Mouse (Mus musculus) layer of hippocampus, postnatal 36 days (tissue): ENCODE results near the gene Emc10. TPM values are rescaled to one million over a fixed set of nuclear protein-coding genes. Genes with fewer than 3 reads are reported as not detected.

Experiments
- DNase-seq, 2 experiments: peaks; one replicate each; pipeline ENCODE4 v3.0.0; 2022
- microRNA-seq, 2 experiments: library from miRNA; unstranded; fragments of <30 nt; microRNA quantifications; one replicate each; pipeline ENCODE4 v1.2.0; 2021
- total RNA-seq, 2 experiments: library from RNA; stranded (reverse); gene quantifications; 2 replicates each; pipeline ENCODE4 v1.2.3; 2021

Emc10 gene
- total RNA-seq, 2 experiments from 2014 or later, result 205 to 215 TPM

DNA sequence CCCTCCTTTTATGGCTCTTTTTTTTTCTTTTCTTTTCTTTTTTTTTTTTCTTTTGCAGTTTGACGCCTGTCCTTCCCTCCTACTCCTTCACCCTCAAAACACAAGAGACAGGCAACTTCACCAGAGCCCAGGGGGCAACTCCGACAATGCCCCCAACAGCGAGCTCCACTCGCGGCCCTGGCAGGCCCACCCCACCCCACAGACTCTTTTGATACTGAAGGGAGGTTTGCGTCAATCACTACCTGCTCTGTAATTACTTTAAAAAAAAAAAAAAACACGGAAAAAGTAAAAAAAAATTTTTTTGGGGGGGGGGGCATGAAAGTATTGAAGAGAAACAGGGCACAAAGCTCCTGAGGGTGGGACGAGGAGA, 33.3 kb downstream of the Emc10 start:
- no peak for DNase-seq

DNA sequence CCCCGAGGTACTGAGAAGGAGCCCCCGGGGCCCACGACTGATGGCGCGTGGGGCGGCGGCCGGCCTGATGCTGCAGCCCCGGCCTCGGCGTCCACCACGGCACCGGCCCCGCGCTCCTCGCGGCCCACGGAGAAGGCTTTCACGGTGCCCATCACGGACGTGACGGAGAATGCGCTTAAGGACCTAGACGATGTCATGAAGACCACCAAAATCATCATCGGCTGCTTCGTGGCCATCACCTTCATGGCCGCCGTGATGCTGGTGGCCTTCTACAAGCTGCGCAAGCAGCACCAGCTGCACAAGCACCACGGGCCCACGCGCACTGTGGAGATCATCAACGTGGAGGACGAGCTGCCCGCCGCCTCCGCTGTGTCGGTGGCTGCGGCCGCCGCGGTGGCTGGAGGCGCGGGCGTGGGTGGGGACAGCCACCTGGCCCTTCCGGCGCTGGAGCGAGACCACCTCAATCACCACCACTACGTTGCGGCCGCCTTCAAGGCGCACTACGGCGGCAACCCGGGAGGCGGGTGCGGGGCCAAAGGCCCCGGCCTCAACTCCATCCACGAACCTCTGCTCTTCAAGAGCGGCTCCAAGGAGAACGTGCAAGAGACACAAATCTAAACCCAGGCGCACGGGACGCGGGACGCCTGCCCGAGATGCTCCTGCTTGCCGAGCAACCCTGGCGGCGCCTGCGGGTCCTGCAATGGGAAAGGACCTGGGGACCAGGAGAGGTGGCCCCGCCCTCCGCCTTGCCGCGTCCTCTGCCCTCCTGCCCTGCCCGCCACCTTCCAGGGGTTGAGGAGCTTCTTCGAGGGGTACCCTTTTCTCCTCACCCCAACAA, 33.9 kb downstream of the Emc10 start:
- peak in 1 of 2 experiments; percentile 35 for DNase-seq

DNA sequence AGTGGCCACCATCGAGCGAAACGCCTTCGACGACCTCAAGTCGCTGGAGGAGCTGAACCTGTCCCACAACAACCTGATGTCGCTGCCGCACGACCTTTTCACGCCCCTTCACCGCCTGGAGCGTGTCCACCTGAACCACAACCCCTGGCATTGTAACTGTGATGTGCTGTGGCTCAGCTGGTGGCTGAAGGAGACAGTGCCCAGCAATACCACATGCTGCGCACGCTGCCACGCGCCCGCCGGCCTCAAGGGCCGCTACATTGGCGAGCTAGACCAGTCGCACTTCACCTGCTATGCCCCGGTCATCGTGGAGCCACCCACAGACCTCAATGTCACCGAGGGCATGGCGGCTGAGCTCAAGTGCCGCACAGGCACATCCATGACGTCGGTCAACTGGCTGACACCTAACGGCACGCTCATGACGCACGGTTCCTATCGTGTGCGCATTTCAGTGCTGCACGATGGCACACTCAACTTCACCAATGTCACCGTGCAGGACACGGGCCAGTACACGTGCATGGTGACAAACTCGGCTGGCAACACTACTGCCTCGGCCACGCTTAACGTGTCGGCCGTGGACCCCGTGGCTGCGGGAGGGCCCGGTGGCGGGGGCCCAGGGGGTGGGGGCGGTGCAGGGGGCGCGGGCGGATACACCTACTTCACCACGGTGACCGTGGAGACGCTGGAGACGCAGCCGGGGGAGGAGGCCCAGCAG, 34.7 kb downstream of the Emc10 start:
- no peak for DNase-seq

DNA sequence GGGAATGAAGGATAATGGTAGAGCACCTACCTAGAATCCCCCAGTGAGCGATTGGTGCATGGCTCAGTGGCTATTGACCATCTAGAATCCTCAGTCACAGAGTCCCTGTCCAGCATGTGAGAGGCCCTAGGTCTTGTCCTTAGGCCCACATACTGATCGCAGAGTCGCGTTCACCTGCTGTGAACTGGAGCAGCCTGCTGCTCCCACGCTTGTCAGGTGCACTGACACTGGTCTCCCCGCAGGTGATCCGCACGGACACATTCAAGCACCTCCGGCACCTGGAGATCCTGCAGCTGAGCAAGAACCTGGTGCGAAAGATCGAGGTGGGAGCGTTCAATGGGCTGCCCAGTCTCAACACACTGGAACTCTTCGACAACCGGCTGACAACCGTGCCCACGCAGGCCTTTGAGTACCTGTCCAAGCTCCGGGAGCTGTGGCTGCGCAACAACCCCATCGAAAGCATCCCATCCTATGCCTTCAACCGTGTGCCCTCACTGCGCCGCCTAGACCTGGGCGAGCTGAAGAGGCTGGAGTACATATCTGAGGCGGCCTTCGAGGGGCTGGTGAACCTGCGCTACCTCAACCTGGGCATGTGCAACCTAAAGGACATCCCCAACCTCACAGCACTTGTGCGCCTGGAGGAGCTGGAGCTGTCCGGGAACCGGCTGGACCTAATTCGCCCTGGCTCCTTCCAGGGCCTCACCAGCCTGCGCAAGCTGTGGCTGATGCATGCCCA, 35.4 kb downstream of the Emc10 start:
- no peak for DNase-seq

DNA sequence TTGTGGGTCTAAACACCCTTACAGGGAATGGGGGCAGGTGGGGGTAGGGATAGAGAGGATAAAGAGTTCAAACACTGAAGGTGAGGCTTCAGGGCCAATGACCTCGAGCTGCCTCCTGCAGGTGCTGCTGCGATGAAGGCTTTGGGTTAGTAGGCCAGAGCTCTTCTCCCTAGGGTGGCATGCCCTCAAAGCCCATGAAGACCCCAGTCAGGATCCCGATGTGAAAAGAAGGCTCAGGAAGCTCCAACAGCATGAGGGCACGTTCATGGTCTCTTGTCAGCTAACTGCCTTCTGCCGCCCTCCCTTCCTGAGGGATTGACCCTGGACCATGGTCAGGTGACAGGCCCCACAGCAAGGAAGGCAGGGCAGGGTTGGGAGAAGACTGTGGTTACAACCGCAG, 36.3 kb downstream of the Emc10 start:
- DNase-seq, result no peak

DNA sequence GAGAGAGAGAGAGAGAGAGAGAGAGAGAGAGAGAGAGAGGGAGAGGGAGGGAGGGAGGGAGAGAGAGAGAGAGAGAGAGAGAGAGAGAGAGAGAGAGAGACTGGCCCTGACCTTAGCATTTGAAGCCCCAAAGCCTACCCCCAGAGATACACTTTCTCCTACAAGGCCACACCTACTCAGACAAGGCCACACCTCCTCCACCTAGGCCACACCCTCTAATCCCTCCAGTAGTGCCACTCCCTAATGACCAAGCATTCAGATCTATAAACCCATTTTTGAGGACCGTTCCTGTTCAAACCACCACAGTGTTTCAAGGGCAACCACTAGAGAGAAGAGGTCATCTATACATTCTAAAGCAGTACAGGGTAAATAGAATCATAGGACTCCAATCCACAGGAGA, 40.0 kb downstream of the Emc10 start:
- no peak for DNase-seq

DNA sequence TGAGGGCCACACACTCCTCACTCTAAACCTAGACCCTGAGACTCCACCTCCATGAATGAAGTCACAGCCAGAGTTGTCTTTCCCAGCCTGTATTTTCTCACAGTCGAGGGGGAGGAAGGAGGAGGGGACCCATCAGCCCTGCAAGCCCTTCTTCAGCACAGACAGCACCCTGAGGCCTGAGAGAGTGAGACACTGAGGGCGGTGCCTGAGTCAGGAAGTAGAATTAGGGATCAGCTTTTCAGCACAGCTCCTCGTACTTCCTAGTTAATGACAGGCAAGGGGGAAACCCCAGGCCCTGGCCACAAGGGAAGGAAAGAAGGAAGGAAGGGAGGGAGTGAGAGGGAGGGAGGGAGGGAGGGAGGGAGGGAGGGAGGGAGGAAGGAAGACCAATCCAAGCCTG, 43.1 kb downstream of the Emc10 start:
- peak in 1 of 2 experiments; percentile 2 for DNase-seq

DNA sequence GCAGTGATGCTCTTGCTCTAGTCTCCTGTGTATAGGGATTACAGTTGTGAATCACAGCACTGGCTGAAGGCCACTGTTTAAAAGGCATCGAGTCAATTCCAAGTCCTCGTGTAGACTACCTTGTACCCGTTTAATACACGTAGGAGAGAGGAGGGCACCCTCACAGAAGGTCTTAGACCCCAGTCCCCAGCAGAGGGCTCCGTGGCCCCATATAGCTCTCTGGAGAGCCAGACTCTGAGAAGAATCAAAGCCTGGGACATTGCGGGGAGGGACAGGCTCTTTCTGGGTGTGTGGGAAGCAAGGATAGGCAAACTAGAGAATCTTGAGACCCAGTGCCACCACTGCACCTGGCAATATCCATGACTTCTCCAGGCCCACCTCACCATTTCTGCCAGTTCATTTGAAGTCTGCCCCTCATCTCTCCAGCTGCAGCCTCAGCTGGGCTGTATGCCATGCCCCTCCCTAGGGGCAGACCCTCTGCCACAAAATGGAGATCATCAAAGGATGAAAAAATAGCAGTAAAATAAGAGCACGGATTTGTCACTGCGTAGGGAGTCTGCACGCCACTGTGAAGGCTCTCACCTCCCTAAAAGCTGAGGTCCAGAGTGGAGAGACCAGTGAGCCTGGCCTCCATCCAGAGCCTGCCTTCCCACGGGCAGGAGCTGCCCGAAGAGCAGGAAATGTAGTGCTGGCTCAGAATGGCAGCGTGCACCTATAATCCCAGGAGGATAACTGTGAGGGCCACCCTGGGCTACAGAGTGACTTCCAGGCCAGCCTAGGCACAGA, 50.1 kb downstream of the Emc10 start:
- peak in 1 of 2 experiments; percentile 17 for DNase-seq

DNA sequence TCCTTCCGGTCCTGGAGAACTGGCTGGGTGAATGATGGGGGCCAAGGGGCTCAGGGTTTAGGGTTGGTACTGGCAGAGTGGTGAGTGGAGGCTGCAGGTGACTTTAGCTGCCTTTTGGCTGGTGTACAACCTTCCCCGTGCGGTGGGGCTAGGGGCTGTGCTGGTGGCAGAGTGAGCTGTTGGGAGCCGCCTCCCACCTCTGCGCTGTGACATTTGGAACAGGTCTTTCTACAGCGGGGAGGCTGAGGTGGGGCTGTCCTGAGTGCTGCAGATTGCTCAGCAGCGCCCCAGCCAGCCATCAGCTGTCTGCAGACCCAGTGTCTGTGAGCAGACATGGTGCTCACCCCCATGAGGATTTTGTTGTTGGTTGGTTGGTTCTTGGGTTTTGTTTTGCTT, 50.8 kb downstream of the Emc10 start:
- no peak for DNase-seq

DNA sequence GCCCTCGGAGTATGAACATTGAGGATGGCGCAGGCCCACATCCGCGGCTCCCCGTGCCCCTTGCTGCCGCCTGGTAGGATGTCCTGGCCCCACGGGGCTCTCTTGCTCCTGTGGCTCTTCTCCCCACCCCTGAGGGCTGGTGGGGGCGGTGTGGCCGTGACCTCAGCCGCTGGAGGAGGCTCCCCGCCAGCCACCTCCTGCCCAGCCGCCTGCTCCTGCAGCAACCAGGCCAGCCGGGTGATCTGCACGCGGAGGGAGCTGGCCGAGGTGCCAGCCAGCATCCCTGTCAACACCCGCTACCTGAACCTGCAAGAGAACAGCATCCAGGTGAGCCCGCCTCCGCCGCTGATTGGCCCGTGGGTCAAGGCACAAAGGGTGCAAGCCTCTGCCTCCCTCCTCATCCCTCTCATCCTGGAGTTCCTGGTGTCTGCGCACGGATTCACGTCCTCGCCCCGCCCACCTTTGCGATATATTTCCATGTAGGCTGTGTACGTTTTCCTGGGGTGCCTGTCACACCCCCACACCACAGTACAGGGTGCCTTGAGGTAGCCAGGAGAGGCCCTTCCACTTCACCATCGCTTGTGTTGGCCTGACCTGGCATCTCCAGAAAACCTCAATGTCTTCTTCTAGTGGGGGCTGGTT, 51.3 kb downstream of the Emc10 start:
- no peak for DNase-seq

DNA sequence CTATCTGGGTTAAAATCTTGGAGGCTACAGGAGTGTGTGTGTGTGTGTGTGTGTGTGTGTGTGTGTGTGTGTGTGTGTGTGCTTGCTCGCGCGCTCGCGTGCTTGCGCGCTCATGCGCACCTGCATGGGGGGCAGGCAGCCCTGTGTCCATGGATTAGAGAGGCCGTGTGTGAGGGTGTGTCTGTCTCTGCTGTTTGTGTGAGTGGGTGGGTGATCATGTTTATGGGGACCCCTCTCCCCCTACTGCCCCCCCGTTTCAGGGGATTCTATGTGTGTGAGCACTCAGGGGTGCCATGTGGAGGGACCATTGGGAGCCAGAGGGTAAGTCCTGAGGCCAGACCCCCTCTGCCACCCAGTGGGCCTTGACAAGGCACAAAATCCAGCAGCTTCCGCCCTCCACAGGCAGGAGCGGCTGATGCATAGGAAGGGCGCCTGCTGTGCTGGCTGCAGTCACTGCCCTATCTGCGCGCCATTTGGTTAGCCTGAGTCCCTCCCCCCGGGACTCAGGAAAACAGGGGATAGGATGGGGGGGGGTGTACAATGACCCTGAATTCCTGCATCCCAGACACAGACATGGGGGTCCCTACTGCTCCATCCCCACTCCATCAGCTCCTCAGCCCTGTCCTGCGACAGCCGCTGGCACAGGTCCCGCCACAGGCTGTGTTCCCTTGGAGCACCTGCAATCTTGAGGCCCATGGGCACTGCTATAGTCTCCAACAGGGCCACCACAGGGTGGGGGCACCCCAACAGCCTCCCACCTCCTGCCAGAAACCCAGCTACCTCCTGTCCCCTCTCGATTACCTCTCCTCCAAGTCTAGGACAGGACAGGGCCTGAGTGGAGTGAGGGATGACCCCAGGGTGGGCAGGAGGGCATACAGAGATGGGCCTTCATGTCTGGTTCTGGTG, 52.8 kb downstream of the Emc10 start:
- peak in 1 of 2 experiments; percentile 49 for DNase-seq

DNA sequence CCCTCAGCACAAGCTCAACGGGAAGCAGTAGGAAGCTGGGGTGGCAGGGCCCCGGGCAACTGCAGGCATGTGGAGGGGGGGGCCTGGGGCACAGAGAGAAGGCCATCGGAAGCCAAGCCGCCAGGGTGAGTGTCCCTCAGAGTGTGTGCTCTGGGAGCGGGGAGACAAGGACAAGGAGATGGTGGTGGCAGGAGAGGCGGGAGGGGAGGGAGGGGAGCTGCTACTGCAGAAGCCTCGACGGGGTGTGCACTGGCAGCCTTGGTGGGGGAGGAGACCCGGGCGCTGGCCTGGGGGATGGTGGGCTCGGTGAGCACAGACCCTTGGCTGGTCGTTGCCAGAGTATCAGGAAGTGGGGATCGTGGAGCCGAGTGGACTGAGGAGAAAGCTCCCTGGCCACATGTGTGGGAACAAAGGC, 53.9 kb downstream of the Emc10 start:
- DNase-seq, result no peak

DNA sequence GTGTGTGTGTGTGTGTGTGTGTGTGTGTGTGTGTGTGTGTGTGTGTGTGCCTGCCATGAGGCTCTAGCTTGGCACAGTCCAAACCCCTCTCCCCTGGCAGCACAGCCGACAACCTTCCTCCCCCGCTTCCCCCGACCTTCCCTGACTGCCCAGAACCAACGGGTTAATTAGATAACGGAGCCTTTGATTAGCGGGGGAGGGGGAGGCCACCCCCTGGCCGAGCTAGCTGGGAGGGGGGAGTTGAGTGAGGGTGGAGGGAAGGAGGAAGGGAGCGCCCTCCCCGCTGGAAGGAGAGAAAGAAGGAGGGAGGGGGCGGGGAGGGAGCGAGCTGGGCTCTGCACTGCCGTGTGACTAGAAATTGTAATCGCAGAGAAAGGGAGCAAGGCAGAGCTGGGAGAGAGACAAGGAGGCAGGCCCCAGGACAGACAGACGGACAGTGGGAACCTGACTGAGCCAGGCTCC, 54.6 kb downstream of the Emc10 start:
- DNase-seq, result peak in 1 of 2 experiments; percentile 68

DNA sequence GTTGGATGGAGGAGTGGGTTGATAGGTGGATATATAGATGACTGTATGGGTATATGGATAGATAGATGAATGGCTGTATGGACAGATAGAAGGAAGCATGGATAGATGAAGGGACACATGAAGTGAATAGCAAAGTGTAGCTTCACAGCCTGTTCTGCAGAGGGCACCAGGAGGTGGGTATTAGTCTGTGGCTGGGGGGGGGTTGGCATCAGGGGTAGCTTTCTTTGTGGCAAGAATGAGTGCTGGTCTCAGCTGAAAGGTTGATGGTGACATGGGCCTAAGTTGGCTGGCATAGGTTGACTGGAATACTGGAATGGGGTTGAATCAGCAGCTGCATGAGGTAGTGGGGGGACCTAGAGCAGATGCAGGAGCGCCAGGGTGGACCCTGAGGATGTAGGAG, 55.1 kb downstream of the Emc10 start:
- no peak for DNase-seq

DNA sequence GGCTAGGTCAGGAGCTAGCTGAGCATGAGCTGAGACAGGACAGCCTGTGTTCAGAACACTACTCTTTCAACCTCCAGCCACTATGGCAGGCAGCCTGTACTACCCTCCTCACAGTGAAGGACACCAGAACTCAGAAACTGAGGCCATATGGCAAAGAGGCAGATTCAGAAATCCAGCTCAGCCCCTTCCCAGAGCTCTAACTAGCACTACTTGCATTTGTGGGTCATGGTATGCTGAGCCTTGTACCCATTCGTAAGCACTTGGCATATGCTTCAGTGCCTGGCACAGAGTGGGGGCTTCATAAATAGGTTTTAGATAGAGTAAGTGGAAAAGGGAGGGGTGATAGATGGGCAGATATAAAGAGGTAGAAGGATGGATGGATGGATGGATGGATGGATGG, 55.9 kb downstream of the Emc10 start:
- DNase-seq, result no peak

Small RNAs within 50 kb of the gene (microRNA-seq; reads per million reads assigned to microRNA genes)
- gene Mir7052, result 7.5 to 10.2 reads per million in 2 experiments
- gene Mir7053, result 0.21 to 0.90 reads per million in 2 experiments

Other genes starting within 250 kb of the Emc10 start
- gene 1700028J19Rik, start 249.8 kb downstream of the Emc10 start, total RNA-seq, result 1 to 10 TPM in 1 of 2 experiments, under 1 TPM in 1; 0.99 to 1.2 TPM
- 10 to 100 TPM; 82.0 to 92.1 TPM for gene 2410002F23Rik, start 249.8 kb downstream of the Emc10 start, total RNA-seq
- not detected for gene Acp4, start 239.2 kb downstream of the Emc10 start, total RNA-seq
- not detected for gene Gm15517, start 235.1 kb downstream of the Emc10 start, total RNA-seq
- 1 to 10 TPM; 2.9 to 3.8 TPM for gene Clec11a, start 189.6 kb downstream of the Emc10 start, total RNA-seq
- gene Shank1, start 186.3 kb downstream of the Emc10 start, total RNA-seq, result 100 to 1,000 TPM; 588 to 654 TPM
- gene Syt3, start 112.4 kb downstream of the Emc10 start, total RNA-seq, result 10 to 100 TPM; 84.8 to 92.0 TPM
- 1 to 10 TPM; 3.1 to 3.4 TPM for gene 1700008O03Rik, start 110.7 kb downstream of the Emc10 start, total RNA-seq
- 100 to 1,000 TPM; 311 to 332 TPM for gene Lrrc4b, start 67.5 kb downstream of the Emc10 start, total RNA-seq
- 10 to 100 TPM; 13.3 to 21.6 TPM for gene Aspdh, start 31.1 kb downstream of the Emc10 start, total RNA-seq
- 100 to 1,000 TPM in 1 of 2 experiments, 10 to 100 TPM in 1; 94.5 to 102 TPM for gene Josd2, start 28.5 kb downstream of the Emc10 start, total RNA-seq
- gene Fam71e1, start 52 bp upstream of the Emc10 start, total RNA-seq, result 10 to 100 TPM; 14.3 to 15.7 TPM
- gene Mybpc2, start 28.1 kb upstream of the Emc10 start, total RNA-seq, result under 1 TPM in 1 of 2 experiments, not detected in 1; 0.12 TPM
- under 1 TPM in 1 of 2 experiments, not detected in 1; 0.13 TPM for gene Spib, start 35.5 kb upstream of the Emc10 start, total RNA-seq
- gene Pold1, start 52.3 kb upstream of the Emc10 start, total RNA-seq, result 1 to 10 TPM; 6.2 to 8.7 TPM
- 10 to 100 TPM; 58.7 to 62.1 TPM for gene Nr1h2, start 57.4 kb upstream of the Emc10 start, total RNA-seq
- gene Napsa, start 75.9 kb upstream of the Emc10 start, total RNA-seq, result under 1 TPM in 1 of 2 experiments, not detected in 1; 0.25 TPM
- 100 to 1,000 TPM; 175 to 188 TPM for gene Kcnc3, start 94.1 kb upstream of the Emc10 start, total RNA-seq
- 10 to 100 TPM; 27.7 to 28.1 TPM for gene Myh14, start 174.3 kb upstream of the Emc10 start, total RNA-seq
- gene Izumo2, start 212.2 kb upstream of the Emc10 start, total RNA-seq, result not detected